Mouse (Mus musculus): ENCODE data around the gene Col6a3.

DNA sequence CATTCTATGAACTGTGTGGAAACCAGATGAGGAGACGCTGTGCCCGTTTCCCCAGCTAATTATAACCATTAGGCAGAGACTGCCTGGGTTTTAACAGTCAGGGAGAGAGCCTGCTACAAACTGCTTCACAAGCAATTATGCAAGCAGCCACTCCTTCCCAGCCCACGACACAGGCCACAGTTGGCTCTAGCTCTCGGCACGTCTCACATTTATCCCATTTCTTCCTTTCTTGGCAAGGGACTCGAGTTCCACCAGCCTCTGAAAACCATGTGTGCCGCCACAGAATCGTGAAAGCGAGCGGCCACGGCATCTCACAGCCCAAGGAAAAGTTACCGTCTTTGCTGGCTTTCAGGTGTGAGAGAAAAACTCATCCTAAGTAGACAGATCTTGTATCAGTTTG, 5.5 kb downstream of the Col6a3 start:
- TF ChIP-seq CTCF (IDR thresholded peaks at IDR 0.05; ENCODE audit: borderline replicate concordance, insufficient read depth, low read depth, low read length) (no peak), POLR2A (IDR thresholded peaks at IDR 0.05; ENCODE audit: borderline replicate concordance, insufficient read depth, low read length) (no peak)
